Mouse (Mus musculus) embryonic facial prominence, embryonic 12.5 days (tissue): ENCODE measurements at regions not wholly inside any gene's neighbourhood (a gene's known extent, or its start where the extent isn't known, plus 50 kb on each side); places are given as distances from the start of the nearest gene placed in this dataset.

ENCODE experiments used
- ATAC-seq: fragments of 200-750 bp; cut with Nextera tagmentation; 2 replicates; pipeline ENCODE4 v1.8.0; 2017; ENCODE audit not compliant: insufficient number of reproducible peaks, insufficient read depth, low FRiP score, low TSS enrichment
- H3K27ac ChIP-seq: fragments of 300-500 bp; sonication (generic); 2 replicates; pipeline ENCODE4 v1.5.1; 2016; ENCODE audit warnings: mild to moderate bottlenecking
- H3K27me3 ChIP-seq: fragments of 300-500 bp; sonication (generic); 2 replicates; pipeline ENCODE4 v1.6.1; 2016; ENCODE audit warnings: mild to moderate bottlenecking, moderate library complexity
- H3K36me3 ChIP-seq: fragments of 300-500 bp; sonication (generic); 2 replicates; pipeline ENCODE4 v1.6.1; 2016; ENCODE audit warnings: mild to moderate bottlenecking
- H3K4me1 ChIP-seq: fragments of 300-500 bp; sonication (generic); 2 replicates; pipeline ENCODE4 v1.6.1; 2016
- H3K4me2 ChIP-seq: fragments of 300-500 bp; sonication (generic); replicated peaks from 2 replicates; pipeline ENCODE4 v1.6.1; 2016; ENCODE audit warnings: mild to moderate bottlenecking, moderate library complexity
- H3K4me3 ChIP-seq: fragments of 300-500 bp; sonication (generic); 2 replicates; pipeline ENCODE4 v1.5.1; 2016; ENCODE audit warnings: mild to moderate bottlenecking
- H3K9ac ChIP-seq: fragments of 300-500 bp; sonication (generic); 2 replicates; pipeline ENCODE4 v1.6.1; 2016; ENCODE audit warnings: mild to moderate bottlenecking, moderate library complexity
- H3K9me3 ChIP-seq: fragments of 300-500 bp; sonication (generic); 2 replicates; pipeline ENCODE4 v1.6.1; 2016; ENCODE audit warnings: mild to moderate bottlenecking, moderate library complexity
- WGBS: fragments of 180-500 bp; shearing (Covaris S2); methylation state at CpG from one replicate; pipeline ENCODE4 v1.1.7; 2016; 5-methylcytosine and 5-hydroxymethylcytosine counted together

- WGBS: 84% methylated on average over 5 of the region's 5 CpGs
- ATAC-seq: no peak
Measured at GRCm38 (mm10) chr13:51936441-51936840, 90.0 kb downstream of the Gadd45g start.

GRCm38 (mm10) chr13:51937898-51938297 lies 91.4 kb downstream of the Gadd45g start:
- H3K9me3 ChIP-seq: no peaks in the 10 kb centered on the region
- ATAC-seq: no peak
- H3K27me3 ChIP-seq: no peaks in the 10 kb centered on the region
- 75% methylated on average over 7 of the region's 7 CpGs for WGBS
- no peaks in the 10 kb centered on the region for H3K4me1 ChIP-seq
- H3K4me2 ChIP-seq: no peak overlapping the region
- no peak overlapping the region for H3K9ac ChIP-seq
- no peak overlapping the region for H3K27ac ChIP-seq
- no peaks in the 10 kb centered on the region for H3K36me3 ChIP-seq
- H3K4me3 ChIP-seq: no peak overlapping the region

More at GRCm38 (mm10) chr13:51936441-51936840, 90.0 kb downstream of the Gadd45g start:
- Histone ChIP-seq H3K27ac (no peak overlapping the region), H3K4me2 (no peak overlapping the region), H3K4me3 (no peak overlapping the region), H3K4me1 (no peaks in the 10 kb centered on the region), H3K27me3 (no peaks in the 10 kb centered on the region), H3K9me3 (no peaks in the 10 kb centered on the region), H3K9ac (no peak overlapping the region), H3K36me3 (no peaks in the 10 kb centered on the region)

GRCm38 (mm10) chr13:51939262-51939661 lies 92.8 kb downstream of the Gadd45g start:
- H3K27me3 ChIP-seq: no peaks in the 10 kb centered on the region

GRCm38 (mm10) chr13:51939715-51940114 lies 93.2 kb downstream of the Gadd45g start:
- H3K27ac ChIP-seq: no peak overlapping the region
- no peaks in the 10 kb centered on the region for H3K27me3 ChIP-seq
- no peaks in the 10 kb centered on the region for H3K4me1 ChIP-seq
- H3K36me3 ChIP-seq: no peaks in the 10 kb centered on the region
- WGBS: 92% methylated on average over 6 of the region's 6 CpGs
- H3K4me3 ChIP-seq: no peak overlapping the region
- ATAC-seq: no peak
- H3K4me2 ChIP-seq: no peak overlapping the region
- no peak overlapping the region for H3K9ac ChIP-seq
- no peaks in the 10 kb centered on the region for H3K9me3 ChIP-seq

More at GRCm38 (mm10) chr13:51939262-51939661, 92.8 kb downstream of the Gadd45g start:
- no peak overlapping the region for H3K4me3 ChIP-seq
- WGBS: 86% methylated on average over 4 of the region's 4 CpGs
- no peak overlapping the region for H3K9ac ChIP-seq
- no peaks in the 10 kb centered on the region for H3K36me3 ChIP-seq
- H3K27ac ChIP-seq: no peak overlapping the region
- no peaks in the 10 kb centered on the region for H3K4me1 ChIP-seq
- H3K9me3 ChIP-seq: no peaks in the 10 kb centered on the region
- H3K4me2 ChIP-seq: no peak overlapping the region
- ATAC-seq: no peak

- Histone ChIP-seq H3K4me1 (no peaks in the 10 kb centered on the region), H3K9me3 (no peaks in the 10 kb centered on the region), H3K4me2 (no peak overlapping the region), H3K4me3 (no peak overlapping the region), H3K27me3 (no peaks in the 10 kb centered on the region), H3K27ac (no peak overlapping the region), H3K9ac (no peak overlapping the region), H3K36me3 (no peaks in the 10 kb centered on the region)
- ATAC-seq: no peak
- WGBS: 69% methylated on average over 3 of the region's 3 CpGs
Measured at GRCm38 (mm10) chr13:51946171-51946570, 99.7 kb downstream of the Gadd45g start.

- Histone ChIP-seq H3K9me3 (no peaks in the 10 kb centered on the region), H3K27ac (no peak overlapping the region), H3K4me1 (no peaks in the 10 kb centered on the region), H3K4me2 (no peak overlapping the region), H3K9ac (no peak overlapping the region), H3K36me3 (no peaks in the 10 kb centered on the region), H3K4me3 (no peak overlapping the region), H3K27me3 (no peaks in the 10 kb centered on the region)
- no peak for ATAC-seq
- WGBS: 79% methylated on average over 3 of the region's 3 CpGs
Measured at GRCm38 (mm10) chr13:51948896-51949295, 102.4 kb downstream of the Gadd45g start.

- WGBS: 81% methylated on average over 7 of the region's 7 CpGs
- ATAC-seq: no peak
- H3K27ac ChIP-seq: no peak overlapping the region
Measured at GRCm38 (mm10) chr13:51951506-51952038, 105.1 kb downstream of the Gadd45g start.

GRCm38 (mm10) chr13:51953084-51953483 lies 106.6 kb downstream of the Gadd45g start:
- H3K9me3 ChIP-seq: no peaks in the 10 kb centered on the region
- H3K4me2 ChIP-seq: no peak overlapping the region
- H3K4me1 ChIP-seq: no peaks in the 10 kb centered on the region
- no peak overlapping the region for H3K4me3 ChIP-seq
- WGBS: 64% methylated on average over 4 of the region's 4 CpGs
- no peaks in the 10 kb centered on the region for H3K36me3 ChIP-seq
- H3K27me3 ChIP-seq: no peaks in the 10 kb centered on the region
- H3K27ac ChIP-seq: no peak overlapping the region
- ATAC-seq: no peak
- no peak overlapping the region for H3K9ac ChIP-seq

More at GRCm38 (mm10) chr13:51951506-51952038, 105.1 kb downstream of the Gadd45g start:
- no peaks in the 10 kb centered on the region for H3K36me3 ChIP-seq
- H3K4me3 ChIP-seq: no peak overlapping the region
- H3K9me3 ChIP-seq: no peaks in the 10 kb centered on the region
- no peaks in the 10 kb centered on the region for H3K4me1 ChIP-seq
- H3K4me2 ChIP-seq: no peak overlapping the region
- no peak overlapping the region for H3K9ac ChIP-seq
- H3K27me3 ChIP-seq: no peaks in the 10 kb centered on the region

GRCm38 (mm10) chr13:51953569-51953968 lies 107.1 kb downstream of the Gadd45g start:
- no peak overlapping the region for H3K9ac ChIP-seq
- H3K27ac ChIP-seq: no peak overlapping the region
- no peaks in the 10 kb centered on the region for H3K4me1 ChIP-seq
- H3K4me2 ChIP-seq: no peak overlapping the region
- no peaks in the 10 kb centered on the region for H3K9me3 ChIP-seq
- H3K27me3 ChIP-seq: no peaks in the 10 kb centered on the region
- 77% methylated on average over 8 of the region's 8 CpGs for WGBS
- no peak for ATAC-seq
- H3K36me3 ChIP-seq: no peaks in the 10 kb centered on the region
- no peak overlapping the region for H3K4me3 ChIP-seq

- no peak for ATAC-seq
- H3K27ac ChIP-seq: no peak overlapping the region
- WGBS: 75% methylated on average over 8 of the region's 8 CpGs
Measured at GRCm38 (mm10) chr13:51957101-51957500, 110.6 kb downstream of the Gadd45g start.

GRCm38 (mm10) chr13:51959591-51959990 lies 113.1 kb downstream of the Gadd45g start:
- no peak overlapping the region for H3K9ac ChIP-seq
- H3K4me2 ChIP-seq: no peak overlapping the region
- ATAC-seq: no peak
- H3K27me3 ChIP-seq: no peaks in the 10 kb centered on the region
- 81% methylated on average over 8 of the region's 8 CpGs for WGBS
- H3K4me1 ChIP-seq: peaks cover 13% of the 10 kb centered on the region
- no peak overlapping the region for H3K27ac ChIP-seq
- H3K4me3 ChIP-seq: no peak overlapping the region
- no peaks in the 10 kb centered on the region for H3K9me3 ChIP-seq
- H3K36me3 ChIP-seq: no peaks in the 10 kb centered on the region

More at GRCm38 (mm10) chr13:51957101-51957500, 110.6 kb downstream of the Gadd45g start:
- no peak overlapping the region for H3K4me2 ChIP-seq
- no peaks in the 10 kb centered on the region for H3K9me3 ChIP-seq
- H3K9ac ChIP-seq: no peak overlapping the region
- no peaks in the 10 kb centered on the region for H3K36me3 ChIP-seq
- H3K4me1 ChIP-seq: peaks cover 2% of the 10 kb centered on the region; the same call in 1 of the 2 replicates
- no peak overlapping the region for H3K4me3 ChIP-seq
- H3K27me3 ChIP-seq: no peaks in the 10 kb centered on the region

GRCm38 (mm10) chr13:51960262-51960661 lies 113.8 kb downstream of the Gadd45g start:
- peaks cover 18% of the 10 kb centered on the region for H3K4me1 ChIP-seq
- no peaks in the 10 kb centered on the region for H3K27me3 ChIP-seq
- H3K9ac ChIP-seq: no peak overlapping the region
- no peaks in the 10 kb centered on the region for H3K9me3 ChIP-seq
- H3K27ac ChIP-seq: no peak overlapping the region
- 71% methylated on average over 4 of the region's 4 CpGs for WGBS
- H3K4me3 ChIP-seq: no peak overlapping the region
- H3K36me3 ChIP-seq: no peaks in the 10 kb centered on the region
- ATAC-seq: no peak
- no peak overlapping the region for H3K4me2 ChIP-seq
